Mouse (Mus musculus) spleen, adult 2 months (tissue): ENCODE measurements around the gene Loxl1.

Source experiments
- CTCF ChIP-seq: fragments of 200-500 bp; IDR thresholded peaks from 2 replicates; pipeline ENCODE4 v1.5.1; 2011; ENCODE audit warnings: mild to moderate bottlenecking, inconsistent platforms; ENCODE audit not compliant: insufficient read depth, insufficient read length, insufficient replicate concordance; ENCODE audit errors: extremely low read depth
- POLR2A ChIP-seq: fragments of 200-500 bp; IDR thresholded peaks from 2 replicates; pipeline ENCODE4 v1.6.1; 2011; ENCODE audit warnings: low read depth, low read length, inconsistent platforms

DNA sequence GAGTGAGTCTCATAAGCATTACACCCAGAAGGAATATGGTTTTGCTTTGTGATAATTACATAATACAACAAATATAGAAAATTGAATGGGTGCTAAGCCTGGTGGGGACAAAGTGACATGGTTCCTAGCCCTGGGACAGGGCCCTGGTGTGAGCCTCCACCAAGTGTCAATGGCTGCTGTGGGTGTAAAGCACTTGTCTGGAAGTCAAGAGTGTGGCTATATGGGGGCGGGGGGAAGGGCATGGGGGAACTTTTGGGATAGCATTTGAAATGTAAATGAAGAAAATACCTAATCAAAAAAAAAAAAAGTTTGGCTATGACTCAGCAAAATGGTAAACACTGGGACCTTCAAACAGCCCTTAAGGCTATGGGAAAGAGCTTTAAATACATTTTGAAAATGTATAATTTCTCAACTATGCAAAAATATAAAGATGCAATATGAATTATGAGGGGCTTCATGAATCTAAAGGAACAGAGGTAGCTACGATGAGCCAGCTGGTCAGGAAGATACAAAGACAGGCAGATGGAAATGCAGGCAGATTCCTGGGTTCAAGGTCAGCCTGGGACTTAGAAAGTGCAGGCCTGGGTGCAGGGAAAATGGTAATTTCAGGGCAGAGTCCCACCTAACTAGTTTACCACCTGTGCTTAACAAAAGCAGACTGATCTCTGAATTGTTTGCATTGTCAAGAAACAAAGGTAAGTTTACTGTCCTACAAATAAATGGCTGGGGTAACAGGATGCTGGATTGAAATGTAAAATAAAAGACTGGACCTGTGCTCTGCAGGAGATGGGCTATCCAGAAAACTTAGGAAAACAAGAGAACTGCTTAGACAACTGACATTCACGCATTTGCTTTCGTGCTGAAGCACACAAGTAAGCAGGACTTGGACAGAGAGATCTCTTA, 33.9 kb downstream of the Loxl1 start:
- TF ChIP-seq CTCF (no peak), POLR2A (no peak)
